Mouse (Mus musculus) thymus, adult 18-20 months (tissue): ENCODE results near the gene Tex44.

Experiments
- DNase-seq, 2 experiments: peaks; one replicate each; pipeline ENCODE4 v3.0.0; 2022; ENCODE audit warnings: mixed read lengths in 2 of 2

The Tex44 gene

GRCm38 (mm10) chr1:86426128-86426527 is at the start of gene Tex44, which contains the start of gene Nmur1:
Gene Tex44 (plus strand): TSS chr1:86426329.
Gene Nmur1 (minus strand): TSS chr1:86426228.
- no peak for DNase-seq

DNA sequence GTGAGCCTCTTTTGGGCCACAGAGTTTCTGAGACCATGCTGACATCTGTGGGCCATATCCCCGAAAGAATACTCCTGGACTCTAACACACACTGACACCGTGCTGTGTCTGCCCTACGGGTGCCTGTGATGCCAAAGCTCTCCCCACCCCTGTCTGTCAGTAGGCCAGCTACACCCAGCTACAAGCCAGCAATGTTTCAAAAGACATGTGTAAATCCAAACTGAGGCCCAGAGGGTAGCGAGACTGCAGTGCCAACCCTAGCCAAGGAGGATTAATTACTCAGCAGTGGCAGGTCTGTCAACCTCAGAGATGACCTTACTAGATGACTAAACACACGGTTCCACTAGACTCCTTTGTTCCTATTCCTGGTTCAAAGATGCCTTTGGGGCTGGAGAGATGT is 49.8 kb upstream of the Tex44 start:
- no peak for DNase-seq

GRCm38 (mm10) chr1:86378662-86379061 is 47.5 kb upstream of the Tex44 start:
- DNase-seq: no peak

- DNase-seq: no peak
Observed at GRCm38 (mm10) chr1:86379161-86379569, 47.0 kb upstream of the Tex44 start.

DNA sequence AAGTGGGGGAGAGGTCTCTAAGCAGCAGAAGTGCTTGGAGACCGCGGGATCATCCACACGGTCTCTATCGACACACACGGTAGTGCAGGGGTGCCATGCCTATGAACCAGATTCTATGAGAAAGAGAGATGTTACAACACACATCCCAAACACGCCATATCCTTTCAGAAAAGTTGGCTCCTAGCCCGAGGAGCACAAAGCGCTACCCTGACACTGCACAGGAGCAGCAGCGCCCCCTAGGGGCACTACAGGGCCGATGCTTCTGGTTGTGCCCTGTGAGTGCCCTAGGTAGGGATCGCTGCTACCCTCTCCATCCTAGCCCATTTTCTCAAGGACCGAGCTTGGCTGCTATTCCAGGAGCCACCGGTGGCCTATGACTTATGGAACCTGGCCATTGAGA is 45.1 kb upstream of the Tex44 start:
- DNase-seq: peak in 1 of 2 experiments; percentile 21

- peak; percentile 60 to 65 for DNase-seq
Observed at GRCm38 (mm10) chr1:86389230-86389629, 36.9 kb upstream of the Tex44 start.

DNA sequence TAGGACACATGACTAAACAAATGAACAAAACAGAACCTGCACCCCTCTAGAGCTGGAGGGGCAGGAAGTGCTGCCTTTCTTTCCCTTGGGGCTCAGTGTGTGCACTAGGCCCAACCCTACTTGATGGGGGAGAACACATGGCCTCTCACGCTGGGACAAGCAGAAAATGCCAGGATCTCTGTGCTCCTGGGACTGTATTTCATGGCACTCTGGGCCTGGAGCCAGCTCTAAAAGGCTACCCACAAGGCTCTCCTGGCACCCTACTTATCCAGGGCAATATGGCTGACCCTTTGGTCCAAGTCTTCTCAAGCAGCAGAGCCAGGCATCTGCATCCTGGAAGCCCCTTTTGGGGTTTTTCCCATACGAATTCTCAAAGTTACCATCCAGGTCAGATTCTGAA is 34.7 kb upstream of the Tex44 start:
- no peak for DNase-seq

DNA sequence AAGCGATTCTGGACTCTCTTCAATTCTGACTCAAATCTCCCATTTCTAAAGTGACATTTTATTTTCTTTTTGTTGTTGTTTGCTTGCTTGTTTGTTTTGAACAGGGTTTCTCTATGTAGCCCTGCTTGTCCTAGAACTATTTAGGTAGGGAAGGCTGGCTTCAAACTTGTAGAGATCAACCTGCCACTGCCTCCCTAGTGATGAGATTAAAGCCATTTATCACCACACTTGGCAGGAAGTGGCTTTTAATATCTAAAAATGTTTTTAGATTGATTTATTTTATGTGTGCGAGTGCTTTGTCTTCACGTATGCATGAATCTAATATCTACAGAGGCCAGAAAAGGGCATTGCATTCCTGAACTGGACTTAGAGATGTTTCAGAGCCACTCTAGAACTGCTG is 32.9 kb upstream of the Tex44 start:
- no peak for DNase-seq

DNA sequence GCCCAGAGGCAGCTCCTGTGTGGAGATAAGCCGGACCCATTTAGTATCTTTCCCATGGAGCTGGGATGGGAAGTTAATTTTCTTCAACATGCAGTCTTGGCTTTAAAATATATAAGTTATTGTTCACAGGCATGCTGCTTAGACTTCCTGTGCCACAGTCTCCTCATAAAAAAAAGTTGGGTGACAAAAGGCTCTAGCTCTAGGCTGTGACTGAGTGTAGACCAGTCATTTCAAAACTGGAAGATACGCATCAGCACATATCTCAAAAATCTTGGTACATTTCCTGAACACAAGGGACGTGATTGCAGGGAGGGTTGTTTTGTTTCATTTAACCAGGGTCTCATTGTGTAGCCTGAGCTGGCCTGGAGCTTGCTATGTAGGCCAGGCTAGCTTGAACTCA is 31.9 kb upstream of the Tex44 start:
- no peak for DNase-seq

DNA sequence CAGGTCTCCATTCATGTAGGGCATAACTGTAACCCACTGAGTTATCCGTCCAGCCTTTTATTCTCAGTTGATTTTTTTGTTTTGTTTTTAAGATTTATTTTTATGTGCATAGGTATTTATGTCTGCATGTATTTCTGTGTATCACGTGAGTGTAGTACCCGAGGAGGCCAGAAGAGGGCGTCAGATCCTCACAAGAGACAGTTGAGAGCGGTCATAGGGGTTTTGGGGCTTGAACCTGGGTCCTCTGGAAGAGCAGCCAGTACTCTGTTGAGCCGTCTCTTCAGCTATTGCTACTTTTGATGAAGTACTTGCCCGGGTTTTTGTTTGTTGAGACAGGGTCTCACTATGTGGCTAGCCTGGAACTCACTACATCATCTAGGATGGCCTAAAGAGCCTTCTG is 30.2 kb upstream of the Tex44 start:
- DNase-seq: no peak

- DNase-seq: no peak
Observed at GRCm38 (mm10) chr1:86397621-86398020, 28.5 kb upstream of the Tex44 start.

- no peak for DNase-seq
Observed at GRCm38 (mm10) chr1:86398222-86398621, 27.9 kb upstream of the Tex44 start.

- no peak for DNase-seq
Observed at GRCm38 (mm10) chr1:86399322-86399721, 26.8 kb upstream of the Tex44 start.

GRCm38 (mm10) chr1:86400096-86400754 is 25.9 kb upstream of the Tex44 start:
- no peak for DNase-seq

- no peak for DNase-seq
Observed at GRCm38 (mm10) chr1:86404834-86405233, 21.3 kb upstream of the Tex44 start.

GRCm38 (mm10) chr1:86406313-86406712 is 19.8 kb upstream of the Tex44 start:
- DNase-seq: no peak

- no peak for DNase-seq
Observed at GRCm38 (mm10) chr1:86406914-86407313, 19.2 kb upstream of the Tex44 start.

- DNase-seq: no peak
Observed at GRCm38 (mm10) chr1:86408515-86408914, 17.6 kb upstream of the Tex44 start.

- no peak for DNase-seq
Observed at GRCm38 (mm10) chr1:86409476-86409875, 16.7 kb upstream of the Tex44 start.

DNA sequence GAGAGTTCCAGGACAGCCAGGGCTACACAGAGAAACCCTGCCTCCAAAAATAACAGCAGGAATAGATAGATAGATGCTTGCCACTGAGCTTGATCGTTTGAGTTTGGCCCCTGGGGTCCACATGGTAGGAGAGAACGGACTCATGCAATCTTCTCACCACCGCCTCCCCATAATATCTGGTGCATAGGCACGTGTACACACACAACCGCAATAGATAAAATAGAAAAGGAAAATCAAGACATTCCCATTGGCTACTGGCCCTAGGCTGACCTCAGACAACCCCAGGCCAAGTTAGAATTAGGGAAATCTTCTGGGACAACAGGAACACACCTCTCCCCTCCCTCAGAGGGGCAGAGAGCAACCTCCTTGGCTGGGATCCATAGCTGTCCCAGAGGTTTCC is 11.4 kb upstream of the Tex44 start:
- DNase-seq: no peak

DNA sequence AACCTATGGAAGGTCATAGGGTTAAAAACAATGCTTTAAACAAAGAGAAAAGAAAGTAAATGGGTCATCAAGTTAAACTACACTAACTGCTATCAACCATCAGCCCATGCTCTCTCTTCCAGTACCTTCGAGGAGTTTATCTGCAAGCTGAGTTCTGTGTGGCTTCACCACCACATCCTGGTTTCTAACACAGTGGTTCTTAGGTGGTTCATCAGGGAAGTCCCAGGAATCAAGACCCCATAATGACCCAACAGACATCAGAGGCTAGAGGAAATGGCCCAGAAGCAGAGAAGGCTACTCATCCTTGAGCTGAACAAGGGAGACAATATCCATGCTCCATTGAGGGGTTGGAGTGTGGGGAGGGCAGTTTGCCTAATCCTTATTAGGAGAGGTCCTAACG is 11.0 kb upstream of the Tex44 start:
- no peak for DNase-seq

DNA sequence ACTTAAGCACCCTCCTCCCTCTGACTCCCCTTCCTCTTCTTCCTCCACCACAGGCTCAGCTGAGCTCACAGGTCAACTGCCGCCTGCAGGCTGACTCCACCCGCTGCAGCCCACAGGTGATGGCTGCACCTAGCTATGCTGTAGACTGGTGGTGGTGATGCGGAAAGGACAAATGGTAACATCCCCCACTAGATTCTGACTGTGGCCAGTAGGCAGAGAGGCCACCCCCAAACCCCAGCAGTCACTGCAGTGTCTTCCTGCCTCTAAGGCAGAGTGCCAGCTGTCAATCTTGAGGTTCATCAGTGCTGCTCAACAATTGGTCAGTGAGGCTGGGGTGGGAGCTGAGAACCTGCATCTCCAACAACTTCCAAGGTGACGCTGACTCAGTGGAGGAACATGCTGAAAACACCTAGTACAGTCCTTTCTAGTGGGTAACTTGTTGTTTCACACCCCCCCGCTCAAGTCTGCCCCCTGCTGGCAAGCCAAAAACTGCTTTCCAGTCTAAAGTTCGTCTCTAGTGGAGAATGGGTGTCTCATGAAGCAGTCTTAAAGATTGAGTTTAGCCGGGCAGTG is 10.4 kb upstream of the Tex44 start:
- DNase-seq: peak; percentile 51 to 53

DNA sequence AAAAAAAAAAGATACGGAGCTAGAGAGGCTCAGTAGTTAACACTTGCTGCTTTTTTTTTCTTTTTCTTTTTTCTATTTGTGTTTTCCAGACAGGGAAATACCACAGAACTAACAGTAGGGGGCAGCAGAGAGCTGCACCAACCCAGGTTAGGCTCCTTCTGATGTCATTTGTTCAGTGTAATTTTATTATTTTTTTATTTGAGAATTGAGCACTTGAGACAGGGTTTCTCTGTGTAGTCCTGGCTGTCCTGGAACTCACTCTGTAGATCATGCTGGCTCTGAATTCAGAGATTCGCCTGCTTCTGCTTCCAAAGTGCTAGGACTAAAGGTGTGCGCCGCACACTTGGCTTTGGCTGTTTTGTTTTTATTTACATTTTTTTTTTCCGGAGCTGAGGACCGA is 9.8 kb upstream of the Tex44 start:
- DNase-seq: no peak

DNA sequence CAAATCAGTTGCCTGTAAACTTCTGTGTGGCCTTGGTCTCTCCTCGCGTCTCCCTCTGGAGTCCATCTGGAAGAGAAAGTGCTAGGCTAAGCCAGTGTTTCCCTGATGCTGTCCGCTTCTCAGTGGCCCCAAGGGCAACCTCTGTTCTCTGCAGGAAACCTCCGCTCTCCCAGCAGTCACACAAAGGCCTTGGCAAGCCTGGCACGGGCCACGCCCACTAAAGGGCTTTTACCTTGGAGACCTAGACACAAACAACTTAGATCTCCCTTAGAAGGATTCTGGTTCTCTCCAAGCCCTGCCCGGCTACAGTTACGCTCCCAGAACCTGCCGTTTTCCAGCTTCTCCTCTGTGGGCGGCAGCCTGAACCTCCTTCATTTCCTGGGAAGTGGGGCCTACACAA is 5.1 kb upstream of the Tex44 start:
- no peak for DNase-seq

DNA sequence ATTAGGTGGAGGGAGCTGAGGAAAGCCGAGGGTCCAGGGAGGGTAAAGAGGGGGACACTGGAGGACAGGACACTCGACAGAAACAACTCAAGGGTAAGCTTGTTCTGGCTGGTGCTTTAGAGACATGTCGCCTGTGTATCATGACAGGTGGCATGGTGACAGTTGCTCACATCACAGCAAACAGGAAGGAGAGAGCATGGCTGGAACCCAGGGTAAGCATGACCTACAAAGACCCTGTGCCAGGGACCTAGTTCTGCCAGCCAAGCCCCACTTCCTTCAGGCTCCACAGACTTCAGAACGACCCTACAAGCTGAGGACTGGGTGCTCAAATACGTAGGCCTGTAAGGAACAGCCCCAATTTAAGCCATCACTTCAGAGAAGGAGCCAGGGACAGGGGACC is 2.2 kb upstream of the Tex44 start:
- peak; percentile 63 to 83 for DNase-seq
